Mouse (Mus musculus): ENCODE results near the gene Cmss1.

Gene Cmss1

GRCm38 (mm10) chr16:57389566-57390251 lies 217.0 kb downstream of the Cmss1 start:
- DNase-seq (ENCODE audit: low spot score) = no peak

DNA sequence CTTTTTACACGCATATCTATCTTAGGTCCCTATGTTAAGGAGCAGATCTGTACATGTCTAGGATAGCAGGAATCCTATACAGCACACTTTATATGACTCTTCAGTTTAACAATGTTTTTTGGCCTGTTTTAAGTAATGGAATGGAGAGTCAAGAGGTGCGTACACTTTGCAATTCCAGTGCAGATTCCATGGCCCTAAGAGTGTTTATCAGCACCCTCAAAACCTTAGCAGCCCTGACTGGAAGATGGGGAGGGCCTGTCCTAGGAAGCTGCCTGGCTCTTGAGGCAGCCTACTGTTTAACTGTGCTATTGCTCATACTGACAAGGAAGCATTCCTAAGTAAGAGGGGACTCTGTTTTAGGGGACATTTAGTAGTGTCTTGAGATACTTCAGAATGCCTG lies 222.4 kb downstream of the Cmss1 start:
- no peak for DNase-seq (ENCODE audit: low spot score)

- DNase-seq (ENCODE audit: low spot score) = no peak
These were observed 223.2 kb downstream of the Cmss1 start for GRCm38 (mm10) chr16:57383266-57383971.

DNA sequence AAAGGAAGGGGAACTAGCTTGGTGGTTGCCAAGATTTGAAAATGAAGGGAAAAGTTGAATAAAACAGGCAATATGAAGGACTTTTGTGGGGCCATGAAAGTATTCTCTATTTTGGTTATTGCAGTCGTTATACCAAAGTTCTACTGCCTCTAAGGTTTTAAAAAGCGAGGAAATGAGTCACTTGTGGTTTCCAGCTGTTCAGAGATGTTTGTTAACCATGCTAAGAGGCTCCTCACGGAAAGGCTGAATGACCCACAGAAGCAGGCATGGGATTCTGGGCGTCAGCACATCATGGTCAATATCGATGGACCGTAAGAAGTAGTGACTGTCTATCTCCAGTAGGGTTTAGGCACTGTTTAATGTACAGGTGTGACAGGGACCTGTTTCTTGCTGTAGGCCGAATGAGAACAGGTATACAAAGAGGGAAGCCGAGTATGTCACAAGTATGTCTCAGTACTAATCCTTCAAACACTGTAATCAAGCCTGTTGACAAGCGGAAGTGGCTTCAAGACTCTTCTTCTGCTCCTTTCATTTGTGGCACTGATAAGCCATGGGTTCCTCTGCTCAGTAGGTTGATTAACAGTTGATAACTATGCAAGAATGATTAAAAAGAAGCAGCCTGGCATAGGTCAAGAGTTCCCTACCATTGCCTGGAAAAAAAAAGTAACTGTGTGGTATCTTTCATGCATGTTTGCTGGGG lies 227.9 kb downstream of the Cmss1 start:
- DNase-seq (ENCODE audit: low spot score) = no peak

DNA sequence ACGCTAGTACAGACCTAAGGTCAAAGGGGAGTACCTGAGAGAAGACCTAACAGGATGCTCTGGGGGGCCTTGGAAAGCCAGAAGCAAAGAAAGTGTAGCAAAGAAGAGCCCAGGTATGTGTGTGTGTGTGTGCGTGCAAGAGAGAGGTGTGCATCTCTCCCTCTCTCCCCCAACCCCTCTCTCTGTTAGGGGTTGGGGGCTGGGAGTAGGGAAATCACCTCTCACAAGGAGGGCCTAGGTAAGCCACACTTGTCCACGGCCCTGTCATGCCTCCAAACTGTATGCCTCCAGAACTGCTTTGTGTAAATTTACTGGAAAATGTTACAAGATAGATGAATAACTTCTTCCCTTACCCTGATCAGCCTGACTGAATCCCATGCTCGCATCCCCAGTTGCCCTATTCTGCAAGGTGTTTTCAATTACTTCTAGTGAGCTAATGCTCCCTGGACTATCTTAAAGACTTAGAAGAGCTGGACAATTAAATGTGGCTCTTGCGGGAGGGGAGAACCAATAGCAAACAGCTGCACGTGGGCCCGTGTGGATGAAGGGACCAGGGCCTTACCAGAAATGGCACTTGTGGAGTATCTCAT lies 231.3 kb downstream of the Cmss1 start:
- DNase-seq (ENCODE audit: low spot score) = no peak

DNA sequence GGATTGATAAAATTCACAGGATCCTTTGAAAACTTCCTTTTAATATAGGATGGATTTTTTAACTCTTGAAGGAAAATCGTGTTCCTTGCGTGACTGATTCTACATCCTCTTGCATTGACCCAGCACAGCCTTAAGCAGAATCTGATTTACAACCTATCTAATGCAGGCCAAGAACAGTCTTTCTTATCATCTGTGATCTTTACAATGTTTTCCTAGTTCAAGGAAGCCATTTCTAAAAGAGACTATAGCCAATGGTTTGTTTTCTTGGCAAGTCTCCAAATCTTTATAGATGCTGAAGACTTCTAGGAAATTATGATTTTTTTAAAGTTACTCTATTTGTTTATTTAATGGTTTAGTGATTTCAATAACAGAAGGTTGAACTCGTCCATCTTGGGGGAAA lies 234.5 kb downstream of the Cmss1 start:
- no peak for DNase-seq (ENCODE audit: low spot score)

DNA sequence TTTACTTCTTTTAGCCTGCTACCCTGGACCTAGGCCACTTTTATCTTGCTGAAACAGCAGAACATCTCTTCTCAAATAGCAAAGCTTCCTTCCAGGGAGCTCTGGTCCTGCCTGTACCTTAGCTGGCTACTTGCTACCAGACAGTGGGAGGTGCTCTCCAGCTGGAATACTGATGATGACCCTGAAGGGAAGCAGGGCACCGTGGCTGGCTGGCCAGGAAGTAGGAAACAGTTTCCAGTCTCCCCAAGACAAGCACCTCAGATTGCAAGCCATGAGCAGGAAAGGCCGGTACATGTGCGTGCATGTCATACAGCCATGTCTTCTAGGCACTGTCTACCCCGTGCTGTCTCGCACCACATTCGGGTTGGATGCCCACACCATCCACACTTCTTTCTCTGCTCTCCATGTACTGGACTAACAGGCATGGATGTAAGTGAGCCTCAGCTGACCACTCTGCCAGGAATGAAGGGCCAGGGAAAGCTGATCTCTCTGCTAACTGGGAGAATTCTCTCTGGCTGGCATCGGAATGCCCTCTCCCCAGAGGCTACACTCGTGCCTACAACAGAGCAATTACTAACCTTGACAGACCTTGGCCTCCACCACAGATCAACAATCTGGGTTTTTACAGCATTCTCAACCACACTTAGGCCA lies 236.7 kb downstream of the Cmss1 start:
- no peak for DNase-seq (ENCODE audit: low spot score)

- no peak for DNase-seq (ENCODE audit: low spot score)
These were observed 239.5 kb downstream of the Cmss1 start for GRCm38 (mm10) chr16:57366941-57367694.

DNA sequence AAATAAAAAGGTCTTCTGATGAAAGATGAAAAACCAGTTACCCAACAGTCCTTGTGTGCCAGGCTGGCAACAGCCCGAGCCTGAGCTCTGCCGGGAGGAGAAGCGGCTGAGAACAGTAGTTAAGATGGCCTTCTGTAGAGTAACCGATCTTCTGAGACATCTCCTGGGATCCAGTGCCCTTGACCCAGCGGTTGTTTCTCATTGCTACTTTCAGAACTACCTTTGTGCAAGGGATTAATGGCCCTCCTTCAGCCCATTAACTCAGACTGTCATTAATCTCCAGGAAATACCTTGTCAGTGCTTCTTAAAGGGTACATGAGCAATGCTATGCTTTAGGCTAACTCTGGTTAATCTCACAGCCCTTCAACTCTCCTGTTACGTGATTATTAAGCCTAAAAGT lies 240.5 kb downstream of the Cmss1 start:
- DNase-seq (ENCODE audit: low spot score) = no peak

- no peak for DNase-seq (ENCODE audit: low spot score)
These were observed 242.2 kb downstream of the Cmss1 start for GRCm38 (mm10) chr16:57364498-57364897.

GRCm38 (mm10) chr16:57362679-57363401 lies 243.8 kb downstream of the Cmss1 start:
- DNase-seq (ENCODE audit: low spot score) = no peak

DNA sequence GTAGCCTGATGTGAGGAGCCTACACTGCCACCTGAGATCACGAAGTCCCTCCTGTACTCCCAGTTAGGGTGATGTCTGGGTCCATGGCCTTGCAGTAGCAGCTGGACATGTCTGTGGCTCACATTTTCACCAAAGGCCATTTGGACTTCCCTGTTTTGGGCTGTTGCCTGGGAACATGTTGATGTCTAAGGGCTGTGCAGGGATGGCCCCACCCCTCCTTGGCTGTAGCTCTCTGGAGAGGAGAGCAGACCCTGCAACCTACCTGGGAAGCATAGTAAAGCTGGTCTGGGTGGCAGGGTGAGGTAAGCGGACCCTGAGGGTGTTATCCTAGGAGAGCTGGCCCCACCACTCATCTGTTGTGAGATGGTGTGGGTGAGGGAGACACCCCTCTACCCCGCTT lies 245.9 kb downstream of the Cmss1 start:
- DNase-seq (ENCODE audit: low spot score) = no peak

GRCm38 (mm10) chr16:57359251-57359650 lies 247.4 kb downstream of the Cmss1 start:
- no peak for DNase-seq (ENCODE audit: low spot score)

DNA sequence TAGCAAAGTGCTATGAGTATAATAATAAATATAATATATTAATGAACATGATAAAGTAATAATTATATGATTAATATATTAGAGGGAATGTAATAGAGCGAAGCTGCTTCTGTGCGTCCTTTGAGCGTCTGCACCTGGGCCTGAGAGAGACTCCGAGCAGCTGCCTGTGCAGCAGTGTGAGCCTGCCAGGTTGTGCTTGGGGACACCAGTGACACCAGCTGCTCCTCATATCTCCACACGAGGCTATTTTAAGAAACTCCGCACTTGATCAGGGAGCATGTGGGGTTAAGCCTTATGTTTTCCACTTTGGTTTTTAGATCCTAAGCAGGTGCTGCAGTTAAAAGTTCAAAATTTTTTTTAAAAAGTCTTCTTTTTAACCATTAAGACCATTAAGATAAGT lies 249.7 kb downstream of the Cmss1 start:
- DNase-seq (ENCODE audit: low spot score) = no peak

DNA sequence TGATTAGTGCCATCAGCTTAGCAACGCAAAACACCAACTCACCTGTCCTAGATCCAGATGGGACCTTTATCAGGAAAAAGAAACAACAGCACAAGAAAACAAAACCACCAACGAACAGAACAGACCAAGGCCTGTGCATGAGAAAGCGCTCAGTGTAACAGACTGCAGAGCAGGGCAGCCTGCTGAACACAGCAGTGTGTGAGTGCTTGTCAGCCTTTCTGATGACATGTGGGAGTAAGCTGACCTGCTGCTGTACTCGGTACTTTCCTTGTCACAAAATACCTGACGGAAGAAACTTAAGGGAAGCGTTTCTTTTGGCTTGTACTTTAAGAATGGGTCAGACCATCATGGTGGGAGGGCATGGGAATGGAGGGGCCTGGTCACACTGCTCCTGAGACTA lies 250.2 kb downstream of the Cmss1 start:
- no peak for DNase-seq (ENCODE audit: low spot score)

DNA sequence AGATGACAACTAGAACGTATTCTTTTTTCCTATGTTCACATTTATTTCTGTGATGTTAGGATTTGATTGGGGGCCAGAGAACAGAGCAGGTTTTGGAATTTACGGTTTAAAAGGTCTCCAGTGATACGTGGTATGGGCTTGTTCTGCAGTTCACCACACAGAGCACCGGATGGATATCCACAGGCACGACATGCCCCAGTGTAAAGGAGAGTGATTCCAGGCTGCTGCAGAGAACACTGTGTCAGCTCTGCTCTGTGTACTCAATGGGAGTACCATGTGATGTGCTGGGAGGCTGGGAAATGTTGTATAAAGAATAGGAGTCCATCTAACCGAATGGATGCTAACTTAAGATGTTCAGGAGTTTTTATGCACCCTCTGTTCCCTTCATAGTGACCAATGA lies 252.7 kb downstream of the Cmss1 start:
- DNase-seq (ENCODE audit: low spot score) = no peak

DNA sequence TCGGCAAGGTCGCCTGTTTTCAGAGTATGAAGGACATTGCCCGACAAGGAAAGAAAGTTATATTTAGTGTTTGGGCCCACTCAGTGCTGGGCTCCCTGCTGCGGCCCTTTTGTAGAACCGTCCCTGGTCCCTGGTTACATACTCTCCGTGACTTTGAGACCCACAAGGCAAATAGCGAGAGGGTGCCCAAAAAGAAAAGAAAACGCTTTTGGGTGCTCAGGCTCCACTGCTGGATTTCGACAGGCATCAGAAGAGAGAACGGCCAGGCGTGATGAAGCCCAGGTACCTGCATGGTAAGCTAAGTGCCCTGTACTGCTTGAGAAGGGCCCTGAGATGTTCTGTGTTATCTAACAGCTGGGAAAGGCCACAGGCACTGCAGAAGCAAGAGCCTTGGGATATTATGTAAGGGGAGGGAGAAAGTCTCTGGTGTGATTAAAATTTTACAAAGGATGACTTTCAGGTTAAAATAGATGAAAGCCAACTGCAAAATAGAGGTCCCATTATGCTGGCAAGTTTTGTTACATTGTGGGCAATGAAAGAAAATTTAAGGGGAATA lies 253.4 kb downstream of the Cmss1 start:
- no peak for DNase-seq (ENCODE audit: low spot score)

DNA sequence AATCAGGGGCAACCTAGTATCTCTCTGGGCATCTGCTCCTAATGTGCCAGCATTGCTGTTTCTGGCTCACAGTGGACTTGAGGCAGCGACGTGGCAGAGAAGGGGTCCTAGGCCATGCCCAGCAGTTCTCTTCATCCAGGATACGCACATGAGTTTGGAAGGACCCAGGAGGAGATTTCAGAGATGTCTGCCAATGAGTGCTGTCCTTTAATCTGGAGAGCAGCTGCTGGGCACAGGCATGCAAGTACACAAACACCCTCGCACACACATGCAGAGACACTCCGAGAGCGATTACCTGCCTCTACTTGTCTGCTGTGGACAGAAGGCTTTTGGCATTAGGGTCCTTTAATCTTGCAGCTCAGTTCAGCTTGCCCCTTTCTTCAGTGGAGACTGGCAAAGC lies 253.9 kb downstream of the Cmss1 start, which contains the start of gene Filip1l:
Gene Filip1l (plus strand): TSS at position 343 of the 400 bp plus-strand sequence.
- no peak for DNase-seq (ENCODE audit: low spot score)

GRCm38 (mm10) chr16:57349689-57350088 lies 257.0 kb downstream of the Cmss1 start:
- no peak for DNase-seq (ENCODE audit: low spot score)

DNA sequence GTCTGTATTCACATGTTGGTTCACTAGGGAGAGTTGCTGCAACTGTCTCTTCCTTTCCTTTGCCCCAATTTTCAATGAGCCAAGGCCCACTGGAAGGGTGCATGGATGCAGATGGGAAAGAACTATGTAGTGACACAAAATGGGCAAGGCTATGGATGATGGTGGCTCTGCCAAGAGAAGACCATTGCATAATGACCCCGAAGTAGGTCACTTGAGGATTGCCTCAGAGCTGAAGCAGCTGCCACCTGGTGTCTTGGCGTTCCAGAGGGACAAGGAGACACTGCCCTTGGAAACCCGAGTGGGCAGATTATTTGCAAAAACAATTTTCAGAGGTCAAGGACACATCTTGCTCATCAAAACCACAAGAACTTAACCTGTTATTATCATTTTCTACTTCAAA lies 257.6 kb downstream of the Cmss1 start:
- no peak for DNase-seq (ENCODE audit: low spot score)

- DNase-seq (ENCODE audit: low spot score) = no peak
These were observed 260.4 kb downstream of the Cmss1 start for GRCm38 (mm10) chr16:57346258-57346657.
